Mouse (Mus musculus): Measurements from ENCODE around the gene Pdzd2.
A peak's percentile ranks its signal among the peaks of the same experiment; 100 is the strongest.

DNA sequence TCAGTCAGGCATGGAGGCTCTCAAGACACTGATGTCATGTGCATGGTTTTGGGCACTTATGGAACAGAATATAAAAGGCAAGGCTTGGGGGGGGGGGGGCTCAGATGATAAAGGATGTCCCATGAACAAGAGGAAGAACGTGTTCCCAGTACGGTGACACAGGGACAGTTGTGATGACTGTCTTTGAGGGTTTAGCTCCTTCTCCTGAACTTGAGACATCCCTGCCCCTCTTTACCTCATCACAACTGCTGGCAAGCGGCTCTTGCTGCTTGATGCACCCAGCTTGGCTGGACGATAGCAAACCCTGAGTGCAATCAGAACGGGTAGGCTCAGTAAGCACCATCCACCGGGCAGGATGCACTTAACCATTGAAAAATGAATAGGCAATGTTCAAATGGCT lies 192.9 kb downstream of the Pdzd2 start:
- no peak for TF ChIP-seq CTCF (IDR thresholded peaks at IDR 0.05; ENCODE audit: insufficient read depth, low read length)
- 0 out of 2 replicates have a peak, but pooled peaks have one; percentile 5 for TF ChIP-seq POLR2A (IDR thresholded peaks at IDR 0.05; ENCODE audit: borderline replicate concordance, extremely low read depth, low read depth, low read length)

All from lung, adult 2 months (tissue).